Mouse (Mus musculus): ENCODE measurements around the gene Majin. TPM values are rescaled to one million over a fixed set of nuclear protein-coding genes. Genes with fewer than 3 reads are reported as not detected.

Majin gene
- total RNA-seq, 1 experiment from 2014 or later = not detected

Other genes with a start within 250 kb of the Majin start
- 32.8 and 36.8 TPM in 2 replicates for gene Pola2, start 220.2 kb upstream of the Majin start, total RNA-seq (2017)
- 0.47 and 1.1 TPM in 2 replicates for gene Slc22a20, start 198.2 kb upstream of the Majin start, total RNA-seq (2017)
- 142 and 147 TPM in 2 replicates for gene Capn1, start 168.5 kb upstream of the Majin start, total RNA-seq (2017)
- 42.1 and 45.3 TPM in 2 replicates for gene Syvn1, start 137.8 kb upstream of the Majin start, total RNA-seq (2017)
- 28.7 and 29.2 TPM in 2 replicates for gene Mrpl49, start 126.6 kb upstream of the Majin start, total RNA-seq (2017)
- gene Fau, start 126.5 kb upstream of the Majin start, total RNA-seq (2017) = 2,994 and 3,021 TPM in 2 replicates
- gene Znhit2, start 123.2 kb upstream of the Majin start, total RNA-seq (2017) = 18.4 and 20.3 TPM in 2 replicates
- gene Tm7sf2, start 116.0 kb upstream of the Majin start, total RNA-seq (2017) = 5.6 and 8.1 TPM in 2 replicates
- gene Vps51, start 107.2 kb upstream of the Majin start, total RNA-seq (2017) = 67.0 and 73.7 TPM in 2 replicates
- gene Tmem262, start 104.4 kb upstream of the Majin start, total RNA-seq (2017) = 1.5 TPM in 1 of 2 replicates, not detected in the other
- gene Gm28374, start 102.1 kb upstream of the Majin start, total RNA-seq (2017) = 0.74 TPM in 1 of 2 replicates, not detected in the other
- 51.9 and 52.8 TPM in 2 replicates for gene Zfpl1, start 99.4 kb upstream of the Majin start, total RNA-seq (2017)
- 0.35 TPM in 1 of 2 replicates, not detected in the other for gene Cdca5, start 99.4 kb upstream of the Majin start, total RNA-seq (2017)
- not detected in 2 replicates for gene AC131692.1, start 90.0 kb upstream of the Majin start, total RNA-seq (2017)
- not detected in 2 replicates for gene Naaladl1, start 78.6 kb upstream of the Majin start, total RNA-seq (2017)
- 2.2 and 3.1 TPM in 2 replicates for gene Sac3d1, start 65.7 kb upstream of the Majin start, total RNA-seq (2017)
- 9.1 and 9.8 TPM in 2 replicates for gene Snx15, start 56.1 kb upstream of the Majin start, total RNA-seq (2017)
- 1.2 TPM in 1 of 2 replicates, not detected in the other for gene Batf2, start 43.4 kb upstream of the Majin start, total RNA-seq (2017)
- gene Arl2, start 42.8 kb upstream of the Majin start, total RNA-seq (2017) = 14.0 and 15.2 TPM in 2 replicates
- not detected in 2 replicates for gene Gpha2, start 42.0 kb downstream of the Majin start, total RNA-seq (2017)
- 21.8 and 22.1 TPM in 2 replicates for gene Ppp2r5b, start 51.5 kb downstream of the Majin start, total RNA-seq (2017)
- gene Atg2a, start 57.3 kb downstream of the Majin start, total RNA-seq (2017) = 43.0 and 49.3 TPM in 2 replicates
- gene Ehd1, start 92.3 kb downstream of the Majin start, total RNA-seq (2017) = 126 and 148 TPM in 2 replicates
- gene Cdc42bpg, start 122.1 kb downstream of the Majin start, total RNA-seq (2017) = 4.4 and 10.9 TPM in 2 replicates
- 29.5 and 33.6 TPM in 2 replicates for gene Men1, start 150.6 kb downstream of the Majin start, total RNA-seq (2017)
- 791 and 881 TPM in 2 replicates for gene Map4k2, start 156.7 kb downstream of the Majin start, total RNA-seq (2017)
- 370 and 400 TPM in 2 replicates for gene Sf1, start 179.3 kb downstream of the Majin start, total RNA-seq (2017)
- gene Pygm, start 200.0 kb downstream of the Majin start, total RNA-seq (2017) = 8.7 and 14.1 TPM in 2 replicates
- gene Rasgrp2, start 215.0 kb downstream of the Majin start, total RNA-seq (2017) = 447 and 491 TPM in 2 replicates
- gene Nrxn2, start 234.3 kb downstream of the Majin start, total RNA-seq (2017) = 0.70 and 3.4 TPM in 2 replicates

All from neutrophil, adult 5-6 weeks (primary cell).